Mouse (Mus musculus) C2C12 (cell line): ENCODE results near the gene Syt2.

Experiments
- CTCF ChIP-seq: IDR thresholded peaks from one replicate; pipeline ENCODE4 v1.5.1; 2011; ENCODE audit not compliant: control insufficient read depth, insufficient read depth, insufficient read length
- MYOG ChIP-seq: IDR thresholded peaks from one replicate; pipeline ENCODE4 v1.6.1; 2011; ENCODE audit not compliant: control insufficient read depth, insufficient read length; ENCODE audit errors: extremely low read depth

GRCm38 (mm10) chr1:134696302-134696701, 49.8 kb downstream of the Syt2 start:
- TF ChIP-seq CTCF: no peak
- TF ChIP-seq MYOG: no peak
